Mouse (Mus musculus) neural tube, embryonic 13.5 days (tissue): ENCODE results near the gene Gm20911. TPM values are rescaled to one million over a fixed set of nuclear protein-coding genes. Genes with fewer than 3 reads are reported as not detected.
"Not testable (repeated sequence)": the region's sequence is repeated elsewhere in the genome, so short reads cannot be mapped to it uniquely, and the experiment has no call there.

Experiments used
- ATAC-seq: fragments of 200-750 bp; cut with Nextera tagmentation; 2 replicates; pipeline ENCODE4 v1.8.0; 2017; ENCODE audit warnings: low read depth, mild to moderate bottlenecking, moderate TSS enrichment, moderate library complexity
- H3K27ac ChIP-seq: fragments of 300-500 bp; sonication (generic); replicated peaks from 2 replicates; pipeline ENCODE4 v1.5.1; 2015; ENCODE audit warnings: moderate library complexity, mild to moderate bottlenecking, inconsistent platforms
- H3K27me3 ChIP-seq: fragments of 300-500 bp; sonication (generic); 2 replicates; pipeline ENCODE4 v1.6.1; 2015; ENCODE audit warnings: mild to moderate bottlenecking, inconsistent platforms
- H3K36me3 ChIP-seq: fragments of 300-500 bp; sonication (generic); 2 replicates; pipeline ENCODE4 v1.6.1; 2015; ENCODE audit warnings: mild to moderate bottlenecking, inconsistent platforms
- H3K4me1 ChIP-seq: fragments of 300-500 bp; sonication (generic); replicated peaks from 2 replicates; pipeline ENCODE4 v1.6.1; 2015; ENCODE audit warnings: inconsistent platforms
- H3K4me2 ChIP-seq: fragments of 300-500 bp; sonication (generic); 2 replicates; pipeline ENCODE4 v1.6.1; 2015; ENCODE audit warnings: inconsistent platforms, mild to moderate bottlenecking, moderate library complexity
- H3K4me3 ChIP-seq: fragments of 300-500 bp; sonication (generic); 2 replicates; pipeline ENCODE4 v1.5.1; 2015; ENCODE audit warnings: mild to moderate bottlenecking, inconsistent platforms
- H3K9ac ChIP-seq: fragments of 300-500 bp; sonication (generic); 2 replicates; pipeline ENCODE4 v1.6.1; 2015; ENCODE audit warnings: moderate library complexity, mild to moderate bottlenecking, inconsistent platforms
- H3K9me3 ChIP-seq: fragments of 300-500 bp; sonication (generic); 2 replicates; pipeline ENCODE4 v1.6.1; 2016; ENCODE audit warnings: inconsistent platforms
- WGBS: fragments of 180-500 bp; shearing (Covaris S2); methylation state at CpG from one replicate; pipeline ENCODE4 v1.1.7; 2015; 5-methylcytosine and 5-hydroxymethylcytosine counted together
- polyA plus RNA-seq: library from polyadenylated mRNA; unstranded; fragments of >200 nt; fragmentation: Nextera tagmentation; extraction: Ambion mirVana; gene quantifications from 2 replicates; pipeline ENCODE4 v1.2.1, GENCODE M21; 2015

Gm20911 gene
- polyA plus RNA-seq = not detected in 2 replicates

DNA sequence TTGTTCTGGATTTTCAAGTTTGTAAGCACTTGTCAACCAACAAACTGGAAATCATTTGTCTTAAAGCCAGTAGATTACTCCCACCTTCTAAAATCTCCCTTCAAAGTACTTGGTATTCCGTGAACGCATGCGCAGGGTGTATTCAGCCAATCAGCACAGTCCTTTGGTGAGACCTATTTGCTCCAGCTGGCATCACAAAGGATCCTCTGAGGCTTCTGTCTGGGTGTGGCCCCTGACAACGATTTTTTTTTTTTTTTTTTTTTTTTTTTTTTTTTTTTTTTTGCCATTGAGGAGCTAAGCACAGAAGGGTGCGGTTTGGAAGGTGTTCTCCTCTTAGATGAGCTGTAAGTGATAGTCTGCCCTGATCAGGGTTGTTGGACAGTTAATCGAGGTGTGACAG, at the start of gene Gm20911:
TSS of gene Gm20911 (plus strand) at position 301 of the 400 bp plus-strand sequence.
- not testable (repeated sequence) for H3K9me3 ChIP-seq, H3K27me3 ChIP-seq, H3K27ac ChIP-seq, H3K36me3 ChIP-seq, ATAC-seq, H3K4me2 ChIP-seq, H3K4me3 ChIP-seq, H3K4me1 ChIP-seq, H3K9ac ChIP-seq
- no CpG with 5 or more reads among the region's 6 CpGs for WGBS
